Mouse (Mus musculus): Measurements from ENCODE around the gene Pigr. TPM values are rescaled to one million over a fixed set of nuclear protein-coding genes. Genes with fewer than 3 reads are reported as not detected.

The Pigr gene
- polyA plus RNA-seq, 1 experiment from 2014 or later, result 0.05 TPM

GRCm38 (mm10) chr1:130802976-130803375 is 23.5 kb upstream of the Pigr start:
- no peak for ATAC-seq (replicated peaks; ENCODE audit: low FRiP score)
- no peaks in the 10 kb centered on the region for H3K4me1 ChIP-seq
- 53% methylated on average over 6 of the region's 6 CpGs for WGBS

DNA sequence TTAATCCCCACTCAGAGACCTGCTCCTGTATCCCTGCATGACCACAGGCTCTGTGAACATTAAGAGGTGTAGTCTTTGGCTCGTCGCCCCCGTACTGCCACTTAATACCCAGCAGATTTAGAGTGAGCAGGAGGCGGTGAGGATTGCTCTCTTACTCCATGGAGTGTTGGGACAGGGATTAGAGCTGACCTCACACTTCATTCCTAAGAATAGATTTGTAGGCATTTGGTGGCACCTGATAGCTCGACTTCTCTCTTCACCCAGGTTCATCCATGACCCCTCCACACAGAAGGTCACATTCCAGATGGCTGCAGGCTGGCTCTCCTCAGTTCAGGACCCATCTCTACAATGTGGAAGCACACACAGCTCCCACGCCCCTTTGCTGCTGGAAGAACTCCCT is 22.2 kb upstream of the Pigr start:
- Histone ChIP-seq H3K4me3 (replicated peaks) (no peak overlapping the region), H3K27me3 (no peaks in the 10 kb centered on the region), H3K27ac (no peak overlapping the region), H3K36me3 (no peaks in the 10 kb centered on the region), H3K4me2 (no peak overlapping the region), H3K9ac (no peak overlapping the region), H3K9me3 (replicated peaks) (no peaks in the 10 kb centered on the region), H3K4me1 (no peaks in the 10 kb centered on the region)
- no peak; the same call in 1 of the 2 replicates for ATAC-seq (replicated peaks; ENCODE audit: low FRiP score)
- 61% methylated on average over 6 of the region's 6 CpGs for WGBS

More at GRCm38 (mm10) chr1:130802976-130803375, 23.5 kb upstream of the Pigr start:
- Histone ChIP-seq H3K9ac (no peak overlapping the region), H3K4me2 (no peak overlapping the region), H3K27me3 (no peaks in the 10 kb centered on the region), H3K36me3 (no peaks in the 10 kb centered on the region), H3K27ac (no peak overlapping the region), H3K9me3 (replicated peaks) (no peaks in the 10 kb centered on the region), H3K4me3 (replicated peaks) (no peak overlapping the region)

- Histone ChIP-seq H3K9me3 (replicated peaks) (no peaks in the 10 kb centered on the region), H3K4me1 (no peaks in the 10 kb centered on the region), H3K9ac (no peak overlapping the region), H3K4me2 (no peak overlapping the region), H3K27ac (no peak overlapping the region), H3K27me3 (no peaks in the 10 kb centered on the region), H3K36me3 (no peaks in the 10 kb centered on the region), H3K4me3 (replicated peaks) (no peak overlapping the region)
- ATAC-seq (replicated peaks; ENCODE audit: low FRiP score), result no peak
- WGBS, result 90% methylated on average over 3 of the region's 3 CpGs
These were observed 15.6 kb upstream of the Pigr start for GRCm38 (mm10) chr1:130810906-130811305.

GRCm38 (mm10) chr1:130811316-130811715 is 15.2 kb upstream of the Pigr start:
- 75% methylated on average over 17 of the region's 17 CpGs for WGBS

GRCm38 (mm10) chr1:130819737-130820136 is 6.7 kb upstream of the Pigr start:
- H3K4me3 ChIP-seq (replicated peaks), result no peak overlapping the region
- H3K27ac ChIP-seq, result no peak overlapping the region
- no peaks in the 10 kb centered on the region for H3K4me1 ChIP-seq
- 88% methylated on average over 1 of the region's 1 CpGs for WGBS
- H3K27me3 ChIP-seq, result no peaks in the 10 kb centered on the region
- ATAC-seq (replicated peaks; ENCODE audit: low FRiP score), result no peak
- no peaks in the 10 kb centered on the region for H3K9me3 ChIP-seq (replicated peaks)
- H3K36me3 ChIP-seq, result no peaks in the 10 kb centered on the region
- H3K4me2 ChIP-seq, result no peak overlapping the region
- no peak overlapping the region for H3K9ac ChIP-seq

More at GRCm38 (mm10) chr1:130811316-130811715, 15.2 kb upstream of the Pigr start:
- no peak overlapping the region for H3K4me2 ChIP-seq
- H3K4me1 ChIP-seq, result no peaks in the 10 kb centered on the region
- no peaks in the 10 kb centered on the region for H3K36me3 ChIP-seq
- H3K27me3 ChIP-seq, result no peaks in the 10 kb centered on the region
- ATAC-seq (replicated peaks; ENCODE audit: low FRiP score), result no peak
- H3K27ac ChIP-seq, result no peak overlapping the region
- no peaks in the 10 kb centered on the region for H3K9me3 ChIP-seq (replicated peaks)
- H3K4me3 ChIP-seq (replicated peaks), result no peak overlapping the region
- no peak overlapping the region for H3K9ac ChIP-seq

GRCm38 (mm10) chr1:130820316-130821148 is 6.0 kb upstream of the Pigr start:
- WGBS, result 73% methylated on average over 7 of the region's 7 CpGs
- Histone ChIP-seq H3K27me3 (no peaks in the 10 kb centered on the region), H3K9me3 (replicated peaks) (no peaks in the 10 kb centered on the region), H3K4me1 (no peaks in the 10 kb centered on the region), H3K36me3 (no peaks in the 10 kb centered on the region), H3K4me2 (no peak overlapping the region), H3K27ac (no peak overlapping the region), H3K4me3 (replicated peaks) (no peak overlapping the region), H3K9ac (no peak overlapping the region)
- ATAC-seq (replicated peaks; ENCODE audit: low FRiP score), result no peak

- no peaks in the 10 kb centered on the region for H3K36me3 ChIP-seq
- no peak overlapping the region for H3K4me3 ChIP-seq (replicated peaks)
- no peaks in the 10 kb centered on the region for H3K9me3 ChIP-seq (replicated peaks)
- H3K4me2 ChIP-seq, result no peak overlapping the region
- WGBS, result 79% methylated on average over 2 of the region's 2 CpGs
- ATAC-seq (replicated peaks; ENCODE audit: low FRiP score), result no peak
- H3K4me1 ChIP-seq, result no peaks in the 10 kb centered on the region
- H3K9ac ChIP-seq, result no peak overlapping the region
- H3K27me3 ChIP-seq, result no peaks in the 10 kb centered on the region
- H3K27ac ChIP-seq, result no peak overlapping the region
These were observed 5.4 kb upstream of the Pigr start for GRCm38 (mm10) chr1:130821149-130821471.

DNA sequence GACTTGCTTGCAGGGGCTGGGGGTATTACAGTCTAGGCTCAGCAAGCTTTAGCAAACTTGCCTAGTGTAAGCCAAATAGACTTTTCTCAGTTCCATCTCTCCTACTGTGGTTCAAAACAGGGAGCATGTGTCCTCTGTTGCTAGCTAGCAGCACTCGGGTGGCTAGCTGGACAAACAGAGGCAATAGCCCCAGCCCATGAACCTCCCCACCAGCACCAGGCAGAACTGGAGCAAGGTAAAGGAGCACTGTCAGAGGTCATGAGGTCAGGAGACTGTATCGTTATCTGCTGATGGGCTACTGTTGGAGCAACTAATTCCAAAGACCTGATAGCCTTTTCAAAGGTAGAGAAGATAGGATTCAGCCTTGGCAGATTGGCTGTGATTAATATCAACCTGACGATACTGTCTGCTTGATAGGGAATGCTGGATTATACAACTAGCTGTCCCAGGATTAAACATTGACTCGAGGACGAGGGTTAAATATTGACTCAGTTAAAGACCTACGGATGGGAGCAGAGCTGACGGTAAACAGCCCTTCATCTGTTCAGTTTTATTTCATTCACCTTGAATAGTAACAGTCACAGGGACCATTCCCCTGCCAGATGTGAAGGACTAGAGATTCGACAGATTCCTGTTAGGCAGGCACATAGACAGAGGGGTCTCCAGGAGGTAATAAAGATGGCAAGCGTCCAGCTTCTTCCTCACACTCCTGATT is 4.4 kb upstream of the Pigr start:
- H3K4me1 ChIP-seq, result no peaks in the 10 kb centered on the region
- H3K9ac ChIP-seq, result no peak overlapping the region
- H3K4me3 ChIP-seq (replicated peaks), result no peak overlapping the region
- H3K4me2 ChIP-seq, result no peak overlapping the region
- no peaks in the 10 kb centered on the region for H3K27me3 ChIP-seq
- no peaks in the 10 kb centered on the region for H3K9me3 ChIP-seq (replicated peaks)
- H3K27ac ChIP-seq, result peak overlapping the region; percentile 48
- ATAC-seq (replicated peaks; ENCODE audit: low FRiP score), result peak; percentile 68
- 72% methylated on average over 9 of the region's 9 CpGs for WGBS
- no peaks in the 10 kb centered on the region for H3K36me3 ChIP-seq

DNA sequence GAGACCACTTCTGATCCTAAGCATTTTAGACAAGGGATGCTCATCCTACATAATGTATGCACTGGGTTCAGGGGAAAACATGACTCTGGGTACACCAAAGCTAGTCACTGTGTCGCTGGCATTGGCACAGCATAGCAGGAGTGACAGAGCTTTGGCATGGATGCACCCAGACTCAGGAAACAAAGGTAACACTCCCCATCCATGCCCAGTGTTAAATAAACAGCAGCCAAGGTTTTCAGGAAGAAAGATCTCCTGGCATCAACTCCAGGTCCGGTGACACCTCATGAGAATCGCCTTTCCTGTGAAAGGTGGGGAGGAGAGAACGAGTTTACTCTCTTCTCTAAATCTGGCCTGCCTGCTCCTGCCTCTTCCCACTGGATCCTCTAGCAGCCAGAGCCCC is 2.2 kb downstream of the Pigr start:
- 78% methylated on average over 4 of the region's 4 CpGs for WGBS
- H3K4me3 ChIP-seq (replicated peaks), result no peak overlapping the region

GRCm38 (mm10) chr1:130829906-130830830 is 3.7 kb downstream of the Pigr start:
- peaks cover 16% of the 10 kb centered on the region for H3K4me1 ChIP-seq
- 50% methylated on average over 8 of the region's 8 CpGs for WGBS
- no peaks in the 10 kb centered on the region for H3K27me3 ChIP-seq
- no peak overlapping the region for H3K27ac ChIP-seq
- no peak overlapping the region for H3K4me3 ChIP-seq (replicated peaks)
- no peak overlapping the region for H3K4me2 ChIP-seq
- no peaks in the 10 kb centered on the region for H3K36me3 ChIP-seq
- no peak overlapping the region for H3K9ac ChIP-seq
- ATAC-seq (replicated peaks; ENCODE audit: low FRiP score), result peak; percentile 54; the same call in 1 of the 2 replicates
- H3K9me3 ChIP-seq (replicated peaks), result no peaks in the 10 kb centered on the region

More for the DNA sequence above, 2.2 kb downstream of the Pigr start:
- H3K9me3 ChIP-seq (replicated peaks), result no peaks in the 10 kb centered on the region
- H3K4me1 ChIP-seq, result peaks cover 16% of the 10 kb centered on the region
- H3K9ac ChIP-seq, result no peak overlapping the region
- no peaks in the 10 kb centered on the region for H3K27me3 ChIP-seq
- no peak for ATAC-seq (replicated peaks; ENCODE audit: low FRiP score)
- H3K36me3 ChIP-seq, result no peaks in the 10 kb centered on the region
- H3K4me2 ChIP-seq, result no peak overlapping the region
- H3K27ac ChIP-seq, result no peak overlapping the region

DNA sequence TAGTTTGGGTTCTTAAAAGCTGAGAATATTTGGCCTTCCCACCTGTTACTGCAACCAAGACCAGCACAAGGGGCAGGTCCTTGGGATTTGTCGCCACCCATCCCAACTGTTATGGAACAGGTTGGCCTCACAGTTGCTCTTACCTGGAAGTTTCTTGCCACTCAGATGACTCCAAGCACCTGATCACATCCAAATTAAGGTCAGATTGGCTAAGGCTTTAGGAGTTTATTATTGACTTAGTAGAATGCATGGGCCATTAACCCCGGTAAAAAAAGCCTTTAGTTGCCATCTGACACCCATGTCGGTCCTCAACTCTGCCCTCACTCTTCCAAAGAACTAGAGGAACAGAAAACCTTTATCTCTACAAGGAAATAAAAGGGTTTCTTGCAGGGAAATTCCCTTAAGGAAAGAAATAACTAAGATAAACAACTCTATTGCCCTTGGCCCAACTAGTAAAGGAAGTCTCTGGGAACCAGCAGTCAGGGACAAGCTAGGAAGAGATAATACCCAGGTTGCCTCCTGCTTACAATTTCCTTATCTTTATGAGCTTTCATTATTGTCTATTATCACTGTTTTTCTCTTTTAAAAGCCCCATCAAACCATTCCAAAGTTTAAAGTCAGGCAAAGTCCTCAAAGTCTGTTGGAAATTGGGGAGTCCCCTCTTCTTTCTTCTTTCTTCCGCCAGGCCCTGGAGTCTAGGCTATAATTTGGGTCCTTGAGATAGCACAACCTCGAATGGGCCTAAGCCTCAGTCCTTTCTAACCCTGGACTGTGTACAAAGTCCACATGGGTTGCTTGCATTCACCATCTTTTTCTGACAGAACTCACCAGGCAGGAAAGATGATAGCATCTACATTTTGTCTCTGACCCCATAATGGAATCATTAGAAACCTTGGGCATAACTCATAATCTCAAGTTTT is 6.0 kb downstream of the Pigr start:
- Histone ChIP-seq H3K36me3 (no peaks in the 10 kb centered on the region), H3K4me3 (replicated peaks) (no peak overlapping the region), H3K27ac (peak overlapping the region; percentile 43; the same call in 1 of the 2 replicates), H3K9ac (no peak overlapping the region), H3K4me2 (no peak overlapping the region), H3K9me3 (replicated peaks) (no peaks in the 10 kb centered on the region), H3K4me1 (peaks cover 16% of the 10 kb centered on the region), H3K27me3 (no peaks in the 10 kb centered on the region)
- peak; percentile 50 for ATAC-seq (replicated peaks; ENCODE audit: low FRiP score)
- WGBS, result 55% methylated on average over 5 of the region's 5 CpGs

All from kidney, embryonic 15.5 days (tissue).